Mouse (Mus musculus) midbrain, embryonic 15.5 days (tissue): ENCODE data around the gene Sds. TPM values are rescaled to one million over a fixed set of nuclear protein-coding genes. Genes with fewer than 3 reads are reported as not detected.
"Not testable (repeated sequence)": the region's sequence is repeated elsewhere in the genome, so short reads cannot be mapped to it uniquely, and the experiment has no call there.

Experiments used
- ATAC-seq: fragments of 200-750 bp; cut with Nextera tagmentation; replicated peaks from 2 replicates; pipeline ENCODE4 v1.8.0; 2017; ENCODE audit warnings: moderate TSS enrichment
- H3K27ac ChIP-seq: fragments of 300-500 bp; sonication (generic); 2 replicates; pipeline ENCODE4 v1.5.1; 2015; ENCODE audit warnings: mild to moderate bottlenecking, inconsistent platforms
- H3K27me3 ChIP-seq: fragments of 300-500 bp; sonication (generic); replicated peaks from 2 replicates; pipeline ENCODE4 v1.6.1; 2015; ENCODE audit warnings: inconsistent platforms
- H3K36me3 ChIP-seq: fragments of 300-500 bp; sonication (generic); replicated peaks from 2 replicates; pipeline ENCODE4 v1.6.1; 2015; ENCODE audit warnings: inconsistent platforms
- H3K4me1 ChIP-seq: fragments of 300-500 bp; sonication (generic); 2 replicates; pipeline ENCODE4 v1.6.1; 2015; ENCODE audit warnings: inconsistent platforms
- H3K4me2 ChIP-seq: fragments of 300-500 bp; sonication (generic); 2 replicates; pipeline ENCODE4 v1.6.1; 2015; ENCODE audit warnings: inconsistent platforms, mild to moderate bottlenecking, moderate library complexity
- H3K4me3 ChIP-seq: fragments of 300-500 bp; sonication (generic); 2 replicates; pipeline ENCODE4 v1.5.1; 2015; ENCODE audit warnings: mild to moderate bottlenecking, inconsistent platforms
- H3K9ac ChIP-seq: fragments of 300-500 bp; sonication (generic); 2 replicates; pipeline ENCODE4 v1.6.1; 2015; ENCODE audit warnings: mild to moderate bottlenecking, inconsistent platforms
- H3K9me3 ChIP-seq: fragments of 300-500 bp; sonication (generic); 2 replicates; pipeline ENCODE4 v1.6.1; 2016; ENCODE audit warnings: inconsistent platforms
- WGBS: fragments of 180-500 bp; shearing (Covaris S2); methylation state at CpG from one replicate; pipeline ENCODE4 v1.1.7; 2015; ENCODE audit warnings: mixed read lengths; 5-methylcytosine and 5-hydroxymethylcytosine counted together
- polyA plus RNA-seq: library from polyadenylated mRNA; unstranded; fragments of >200 nt; fragmentation: Nextera tagmentation; extraction: Ambion mirVana; gene quantifications from 2 replicates; pipeline ENCODE4 v1.2.1, GENCODE M21; 2015

Gene Sds
- polyA plus RNA-seq, 1 experiment from 2014 or later, result not detected

DNA sequence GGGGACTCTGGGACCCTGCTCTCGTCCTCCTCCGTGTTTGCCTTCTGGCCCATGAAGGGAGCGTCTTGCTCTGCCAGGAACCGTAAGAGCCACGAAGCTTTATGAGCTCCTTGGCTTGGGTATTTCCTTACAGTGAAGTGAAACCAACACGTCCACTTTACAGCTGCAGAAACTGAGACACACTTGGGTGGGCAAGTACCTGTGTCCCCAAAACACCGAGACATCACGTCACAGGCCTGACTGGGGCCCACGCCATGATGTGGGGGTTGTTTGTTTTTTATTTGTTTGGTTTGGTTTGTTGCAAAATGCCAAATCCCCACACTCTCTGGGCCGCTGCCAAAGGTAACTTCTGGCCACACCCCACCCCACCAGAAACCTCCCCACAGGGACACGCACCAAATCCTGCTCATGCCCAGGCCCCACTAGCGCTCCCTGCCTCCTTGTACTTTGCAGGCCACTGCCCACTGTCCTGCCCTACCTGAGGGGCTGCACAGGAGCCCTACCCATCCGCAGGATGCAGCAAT is 19.4 kb downstream of the Sds start:
- Histone ChIP-seq H3K4me1 (peaks cover 2% of the 10 kb centered on the region; the same call in 1 of the 2 replicates), H3K9ac (no peak overlapping the region), H3K27me3 (no peaks in the 10 kb centered on the region), H3K4me3 (no peak overlapping the region), H3K9me3 (no peaks in the 10 kb centered on the region), H3K27ac (no peak overlapping the region), H3K4me2 (no peak overlapping the region), H3K36me3 (0 out of 2 replicates have a peak, but pooled peaks cover 3% of the 10 kb centered on the region)
- WGBS, result 88% methylated on average over 13 of the region's 13 CpGs
- ATAC-seq, result no peak

- WGBS, result 91% methylated on average over 3 of the region's 3 CpGs
- Histone ChIP-seq H3K9ac (no peak overlapping the region), H3K27ac (no peak overlapping the region), H3K9me3 (no peaks in the 10 kb centered on the region), H3K4me2 (no peak overlapping the region), H3K36me3 (0 out of 2 replicates have a peak, but pooled peaks cover 3% of the 10 kb centered on the region), H3K4me3 (no peak overlapping the region), H3K27me3 (no peaks in the 10 kb centered on the region), H3K4me1 (peaks cover 7% of the 10 kb centered on the region)
- ATAC-seq, result no peak
Observed at GRCm38 (mm10) chr5:120497071-120497470, 20.7 kb downstream of the Sds start.

DNA sequence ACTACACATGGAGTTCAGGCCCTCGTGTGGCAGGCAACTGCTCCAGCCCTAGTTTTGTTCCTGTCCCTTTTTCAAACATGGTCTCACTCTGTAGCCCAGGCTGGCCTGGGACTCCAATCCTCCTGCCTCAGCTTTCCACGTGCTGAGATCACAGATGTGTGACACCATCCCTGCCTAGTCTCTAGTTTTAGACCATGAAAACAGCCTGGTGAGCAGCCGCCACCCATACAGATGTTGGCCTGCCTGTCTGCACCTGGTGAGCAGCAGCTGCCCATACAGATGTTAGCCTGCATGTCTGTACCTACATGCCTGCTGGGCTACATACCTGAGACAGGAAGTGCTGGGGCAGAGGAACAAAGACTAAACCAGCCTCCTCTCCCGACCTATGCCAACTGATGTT is 22.9 kb downstream of the Sds start:
- H3K4me1 ChIP-seq, result peaks cover 17% of the 10 kb centered on the region
- H3K36me3 ChIP-seq, result no peaks in the 10 kb centered on the region
- no peaks in the 10 kb centered on the region for H3K27me3 ChIP-seq
- WGBS, result 85% methylated on average over 4 of the region's 4 CpGs
- no peak overlapping the region for H3K4me2 ChIP-seq
- H3K27ac ChIP-seq, result no peak overlapping the region
- H3K9me3 ChIP-seq, result no peaks in the 10 kb centered on the region
- no peak overlapping the region for H3K4me3 ChIP-seq
- no peak for ATAC-seq
- no peak overlapping the region for H3K9ac ChIP-seq

GRCm38 (mm10) chr5:120500609-120501008 is 24.3 kb downstream of the Sds start:
- H3K9me3 ChIP-seq, H3K4me3 ChIP-seq, H3K27ac ChIP-seq, H3K4me2 ChIP-seq, H3K9ac ChIP-seq, ATAC-seq, H3K27me3 ChIP-seq, H3K36me3 ChIP-seq: not testable (repeated sequence)
- WGBS, result 89% methylated on average over 9 of the region's 9 CpGs
- H3K4me1 ChIP-seq, result peaks cover 17% of the 10 kb centered on the region

GRCm38 (mm10) chr5:120502147-120502621 is 25.9 kb downstream of the Sds start:
- no peaks in the 10 kb centered on the region for H3K9me3 ChIP-seq
- peak overlapping the region; percentile 90 for H3K4me3 ChIP-seq
- H3K4me2 ChIP-seq, result peak overlapping the region; percentile 92
- peak overlapping the region; percentile 89 for H3K9ac ChIP-seq
- 73% methylated on average over 9 of the region's 9 CpGs for WGBS
- H3K27me3 ChIP-seq, result no peaks in the 10 kb centered on the region
- H3K27ac ChIP-seq, result no peak overlapping the region
- H3K36me3 ChIP-seq, result no peaks in the 10 kb centered on the region
- peaks cover 17% of the 10 kb centered on the region for H3K4me1 ChIP-seq
- ATAC-seq, result no peak

DNA sequence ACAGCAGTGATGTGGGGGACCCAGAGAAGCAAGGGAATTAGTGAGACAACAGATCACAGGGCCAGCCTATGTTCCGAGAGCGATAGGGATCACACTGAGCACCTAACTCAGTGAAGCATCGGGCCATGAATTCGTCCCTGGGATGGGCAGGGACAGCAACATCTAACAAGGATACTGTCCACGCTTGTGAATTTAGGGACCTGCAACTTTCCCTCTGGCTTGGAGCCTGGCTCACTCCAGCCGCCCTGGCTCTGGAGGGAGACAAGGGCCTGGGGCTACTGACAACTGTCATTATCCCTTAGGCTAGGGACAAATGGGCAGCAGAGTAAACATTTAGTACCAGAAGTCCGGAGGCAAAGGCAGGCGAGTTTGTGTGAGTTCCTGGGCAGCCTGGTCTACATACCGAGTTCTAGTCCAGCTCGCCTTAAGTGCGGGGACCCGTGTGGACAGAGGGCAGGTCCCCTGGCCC is 26.4 kb downstream of the Sds start:
- H3K9ac ChIP-seq, result peak overlapping the region; percentile 89
- peak overlapping the region; percentile 90 for H3K4me3 ChIP-seq
- 0 out of 2 replicates have a peak overlapping the region, but pooled peaks have one; percentile 51 for H3K27ac ChIP-seq
- no peaks in the 10 kb centered on the region for H3K27me3 ChIP-seq
- H3K36me3 ChIP-seq, result no peaks in the 10 kb centered on the region
- peaks cover 17% of the 10 kb centered on the region for H3K4me1 ChIP-seq
- no peaks in the 10 kb centered on the region for H3K9me3 ChIP-seq
- peak; percentile 35 for ATAC-seq
- 7% methylated on average over 12 of the region's 12 CpGs for WGBS
- peak overlapping the region; percentile 92 for H3K4me2 ChIP-seq

- H3K27ac ChIP-seq, result 0 out of 2 replicates have a peak within 1 kb of the TSS, but pooled peaks have one; percentile 51
Observed at GRCm38 (mm10) chr5:120503144-120503795, 26.9 kb downstream of the Sds start, which contains the start of gene Plbd2. TSS of gene Plbd2 (minus strand) at chr5:120503625.

DNA sequence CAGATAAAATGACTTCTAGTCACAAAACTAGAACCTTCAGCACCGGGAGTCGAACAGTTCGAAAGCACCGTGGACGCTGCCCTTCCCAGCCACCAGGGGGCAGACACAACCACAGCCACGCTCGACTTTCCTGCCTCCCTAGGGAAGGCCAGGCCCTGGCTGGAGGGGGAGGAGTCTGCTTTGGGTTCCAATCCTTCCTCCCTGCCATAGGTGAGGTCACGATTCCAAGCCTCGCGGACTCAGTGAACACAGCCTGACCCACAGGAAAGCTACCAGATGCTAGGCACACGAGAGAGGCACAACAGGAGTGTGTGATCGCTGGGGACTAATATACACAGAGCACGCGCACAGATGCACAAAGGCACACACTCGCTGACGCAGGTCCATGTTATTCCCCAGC is 29.0 kb downstream of the Sds start:
- Histone ChIP-seq H3K4me1 (peaks cover 19% of the 10 kb centered on the region), H3K9me3 (no peaks in the 10 kb centered on the region), H3K4me2 (no peak overlapping the region), H3K4me3 (no peak overlapping the region), H3K27ac (no peak overlapping the region), H3K36me3 (no peaks in the 10 kb centered on the region), H3K27me3 (no peaks in the 10 kb centered on the region), H3K9ac (no peak overlapping the region)
- WGBS, result 24% methylated on average over 16 of the region's 16 CpGs
- no peak for ATAC-seq

More at GRCm38 (mm10) chr5:120503144-120503795, 26.9 kb downstream of the Sds start, which contains the start of gene Plbd2:
- Histone ChIP-seq H3K9ac (peak within 1 kb of the TSS; percentile 89), H3K9me3 (no peaks in the 10 kb centered on the region), H3K36me3 (no peaks in the 10 kb centered on the region), H3K27me3 (no peaks in the 10 kb centered on the region), H3K4me3 (peak within 1 kb of the TSS; percentile 90), H3K4me1 (peaks cover 17% of the 10 kb centered on the region), H3K4me2 (peak within 1 kb of the TSS; percentile 92)
- ATAC-seq, result peak; percentile 79
- WGBS, result under 1% methylated on average over 48 of the region's 55 CpGs

GRCm38 (mm10) chr5:120505781-120506180 is 29.5 kb downstream of the Sds start:
- WGBS, result 75% methylated on average over 9 of the region's 9 CpGs
- ATAC-seq, result no peak

DNA sequence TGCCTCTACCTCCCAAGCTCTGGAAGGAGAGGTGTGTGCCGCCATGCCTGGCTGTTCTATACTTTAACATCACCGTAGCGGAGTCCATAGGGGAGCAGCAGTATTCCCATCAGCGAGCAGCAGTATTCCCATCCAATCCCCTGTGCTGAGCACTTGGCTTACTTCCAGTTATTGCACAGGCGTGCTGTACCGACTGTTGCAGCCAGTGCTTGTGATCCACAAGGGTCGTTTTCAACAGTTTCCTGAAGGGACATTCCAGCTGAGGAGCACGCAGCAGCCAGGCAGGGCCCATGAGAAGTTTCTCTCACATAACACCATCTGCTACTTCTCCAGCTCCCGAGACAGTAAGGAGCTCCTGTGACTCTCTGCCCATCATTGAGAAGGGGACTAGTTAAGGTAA is 30.2 kb downstream of the Sds start:
- Histone ChIP-seq H3K9ac (no peak overlapping the region), H3K27ac (no peak overlapping the region), H3K4me3 (no peak overlapping the region), H3K4me2 (no peak overlapping the region), H3K27me3 (peaks cover 6% of the 10 kb centered on the region; the same call in 1 of the 2 replicates), H3K36me3 (no peaks in the 10 kb centered on the region), H3K9me3 (no peaks in the 10 kb centered on the region), H3K4me1 (peaks cover 25% of the 10 kb centered on the region)
- 62% methylated on average over 9 of the region's 9 CpGs for WGBS
- ATAC-seq, result no peak

More at GRCm38 (mm10) chr5:120505781-120506180, 29.5 kb downstream of the Sds start:
- Histone ChIP-seq H3K4me2 (no peak overlapping the region), H3K9me3 (no peaks in the 10 kb centered on the region), H3K36me3 (no peaks in the 10 kb centered on the region), H3K27ac (no peak overlapping the region), H3K4me3 (no peak overlapping the region), H3K4me1 (peaks cover 21% of the 10 kb centered on the region), H3K9ac (no peak overlapping the region), H3K27me3 (no peaks in the 10 kb centered on the region)

- H3K9me3 ChIP-seq, result no peaks in the 10 kb centered on the region
- no peak overlapping the region for H3K27ac ChIP-seq
- peaks cover 13% of the 10 kb centered on the region for H3K27me3 ChIP-seq
- H3K9ac ChIP-seq, result no peak overlapping the region
- no peaks in the 10 kb centered on the region for H3K36me3 ChIP-seq
- WGBS, result 51% methylated on average over 4 of the region's 4 CpGs
- no peak for ATAC-seq
- H3K4me3 ChIP-seq, result no peak overlapping the region
- no peak overlapping the region for H3K4me2 ChIP-seq
- H3K4me1 ChIP-seq, result peaks cover 17% of the 10 kb centered on the region
Observed at GRCm38 (mm10) chr5:120507311-120507710, 31.0 kb downstream of the Sds start.

GRCm38 (mm10) chr5:120510982-120511642 is 34.8 kb downstream of the Sds start, which contains the start of gene Slc8b1:
TSS of gene Slc8b1 (plus strand) at chr5:120511168.
- under 1% methylated on average over 36 of the region's 36 CpGs for WGBS
- Histone ChIP-seq H3K9ac (0 out of 2 replicates have a peak within 1 kb of the TSS, but pooled peaks have one; percentile 2), H3K4me3 (peak within 1 kb of the TSS; percentile 40), H3K4me2 (peak within 1 kb of the TSS; percentile 77), H3K4me1 (peaks cover 20% of the 10 kb centered on the region; the same call in 1 of the 2 replicates), H3K27me3 (peaks cover 13% of the 10 kb centered on the region), H3K9me3 (no peaks in the 10 kb centered on the region), H3K36me3 (no peaks in the 10 kb centered on the region), H3K27ac (no peak within 1 kb of the TSS)
- ATAC-seq, result peak; percentile 77
